9 mouse cellular contexts compared by ENCODE assay signal in genomic region chr2:131134381-131134780, GRCm38 (mm10). TPM values are rescaled to one million over a fixed set of nuclear protein-coding genes. Genes with fewer than 3 reads are reported as not detected.
DNase-seq lines count a peak whose midpoint lies in the region; ATAC-seq lines count a peak whose summit lies in the region.
"Had no signal": no experiment of that assay in that cellular context is flagged by ENCODE, and none has a peak within 500 bp of the region (broad histone marks: within the 10 kb centered on the region; RNA-seq: fewer than 3 reads in every experiment).

No protein-coding gene starts in this region.

- no peak overlapping the region for H3K9ac ChIP-seq in embryonic facial prominence, embryonic 12.5 days
- no peak overlapping the region for H3K9ac ChIP-seq in kidney, embryonic 14.5 days (ENCODE audit: low read depth, low read length)
- H3K9ac ChIP-seq in lung, embryonic 16.5 days (ENCODE audit: low read length) = no peak overlapping the region

- no peak overlapping the region for H3K4me2 ChIP-seq in embryonic facial prominence, embryonic 12.5 days (replicated peaks)
- H3K4me2 ChIP-seq in kidney, embryonic 14.5 days (replicated peaks; ENCODE audit: low read depth, low read length) = no peak overlapping the region
- no peak overlapping the region for H3K4me2 ChIP-seq in lung, embryonic 16.5 days (ENCODE audit: low read depth, low read length)

- H3K9me3 ChIP-seq in embryonic facial prominence, embryonic 12.5 days = no peaks in the 10 kb centered on the region
- no peaks in the 10 kb centered on the region for H3K9me3 ChIP-seq in kidney, embryonic 14.5 days (ENCODE audit: control insufficient read depth, low read length)
- H3K9me3 ChIP-seq in lung, embryonic 16.5 days (ENCODE audit: control insufficient read depth, low read length) = no peaks in the 10 kb centered on the region

- H3K4me1 ChIP-seq in embryonic facial prominence, embryonic 12.5 days = peaks cover 15% of the 10 kb centered on the region
- no peaks in the 10 kb centered on the region for H3K4me1 ChIP-seq in kidney, embryonic 14.5 days (ENCODE audit: control insufficient read depth, insufficient read depth, low read length)
- peaks cover 1% of the 10 kb centered on the region; the same call in 1 of the 2 replicates for H3K4me1 ChIP-seq in lung, embryonic 16.5 days (replicated peaks; ENCODE audit: control insufficient read depth, insufficient read depth, low read length)

- H3K4me3 ChIP-seq in embryonic facial prominence, embryonic 12.5 days = no peak overlapping the region
- no peak overlapping the region for H3K4me3 ChIP-seq in kidney, embryonic 14.5 days (ENCODE audit: low read length)
- no peak overlapping the region for H3K4me3 ChIP-seq in lung, embryonic 16.5 days (ENCODE audit: low read length)

- DNase-seq in gastrocnemius, postnatal 25 days = peak; percentile 55
- DNase-seq in gastrocnemius, postnatal 14 days = no peak
- DNase-seq in retina, postnatal 1 day = no peak
- no peak for DNase-seq in cerebellum, postnatal 10 days
- DNase-seq in gastrocnemius, postnatal 4 days (ENCODE audit: low spot score in 2 of 2) = no peak

- H3K27ac ChIP-seq in embryonic facial prominence, embryonic 12.5 days = peak overlapping the region; percentile 51; the same call in 1 of the 2 replicates
- H3K27ac ChIP-seq in kidney, embryonic 14.5 days (ENCODE audit: low read depth, low read length) = peak overlapping the region; percentile 44; the same call in 1 of the 2 replicates
- peak overlapping the region; percentile 74 for H3K27ac ChIP-seq in lung, embryonic 16.5 days (ENCODE audit: low read length)

- WGBS in embryonic facial prominence, embryonic 12.5 days = 75% methylated on average over 1 of the region's 1 CpGs
- WGBS in kidney, embryonic 14.5 days = 42% methylated on average over 1 of the region's 1 CpGs
- WGBS in lung, embryonic 16.5 days = 75% methylated on average over 1 of the region's 1 CpGs

- intact Hi-C loops in gastrocnemius, postnatal 14 days (cut with DNase I; ENCODE audit: low total_unique reads) = no loop called here

- H3K27me3 ChIP-seq in embryonic facial prominence, embryonic 12.5 days = no peaks in the 10 kb centered on the region
- H3K27me3 ChIP-seq in kidney, embryonic 14.5 days (ENCODE audit: control insufficient read depth, insufficient read depth, low read length) = no peaks in the 10 kb centered on the region
- no peaks in the 10 kb centered on the region for H3K27me3 ChIP-seq in lung, embryonic 16.5 days (ENCODE audit: control insufficient read depth, insufficient read depth, low read depth, low read length)

- peaks cover 53% of the 10 kb centered on the region for H3K36me3 ChIP-seq in embryonic facial prominence, embryonic 12.5 days
- peaks cover 29% of the 10 kb centered on the region for H3K36me3 ChIP-seq in kidney, embryonic 14.5 days (ENCODE audit: control insufficient read depth, insufficient read depth, low read length)
- peaks cover 11% of the 10 kb centered on the region for H3K36me3 ChIP-seq in lung, embryonic 16.5 days (ENCODE audit: control insufficient read depth, insufficient read depth, low read length)

- no peak for ATAC-seq in embryonic facial prominence, embryonic 12.5 days (ENCODE audit: insufficient number of reproducible peaks, insufficient read depth, low FRiP score, low TSS enrichment)
- peak; percentile 33; the same call in 1 of the 2 replicates for ATAC-seq in kidney, embryonic 14.5 days (ENCODE audit: low FRiP score, low TSS enrichment)
- ATAC-seq in lung, embryonic 16.5 days (ENCODE audit: low read depth) = peak; percentile 81

RNA-seq across cellular contexts. Expression of gene Gm11037, which starts 1.1 kb away (rescaled TPM):
- total RNA-seq in gastrocnemius, postnatal 25 days (2021) = not detected
- not detected for total RNA-seq in gastrocnemius, postnatal 14 days (2021)
- polyA plus RNA-seq in embryonic facial prominence, embryonic 12.5 days (2016; fragmentation: Nextera tagmentation; extraction: Ambion mirVana) = not detected in 2 replicates
- not detected in 2 replicates for polyA plus RNA-seq in kidney, embryonic 14.5 days (2014; fragmentation: Nextera tagmentation; extraction: Ambion mirVana)
- polyA plus RNA-seq in lung, embryonic 16.5 days (2015; fragmentation: Nextera tagmentation; extraction: Ambion mirVana) = not detected in 2 replicates
- not detected for total RNA-seq in gastrocnemius, postnatal 4 days (2021)
- polyA plus RNA-seq: embryonic facial prominence, embryonic 11.5 days had no signal

RNA-seq across cellular contexts. Expression of gene Hspa12b, which starts 7.3 kb away (rescaled TPM):
- 10 to 100 TPM; 14.5 to 16.6 TPM for total RNA-seq in gastrocnemius, postnatal 25 days (2021)
- total RNA-seq in gastrocnemius, postnatal 14 days (2021) = 10 to 100 TPM; 14.5 to 18.3 TPM
- polyA plus RNA-seq in embryonic facial prominence, embryonic 12.5 days (2016; fragmentation: Nextera tagmentation; extraction: Ambion mirVana) = 15.9 and 17.7 TPM in 2 replicates
- 8.6 and 10.0 TPM in 2 replicates for polyA plus RNA-seq in kidney, embryonic 14.5 days (2014; fragmentation: Nextera tagmentation; extraction: Ambion mirVana)
- polyA plus RNA-seq in lung, embryonic 16.5 days (2015; fragmentation: Nextera tagmentation; extraction: Ambion mirVana) = 16.0 and 17.2 TPM in 2 replicates
- total RNA-seq in gastrocnemius, postnatal 4 days (2021) = 10 to 100 TPM; 30.6 to 32.6 TPM

RNA-seq across cellular contexts. Expression of gene 1700037H04Rik, which starts 25.5 kb away (rescaled TPM):
- 1 to 10 TPM; 3.3 to 6.6 TPM for total RNA-seq in gastrocnemius, postnatal 25 days (2021)
- 1 to 10 TPM; 5.8 to 6.2 TPM for total RNA-seq in gastrocnemius, postnatal 14 days (2021)
- polyA plus RNA-seq in embryonic facial prominence, embryonic 12.5 days (2016; fragmentation: Nextera tagmentation; extraction: Ambion mirVana) = 74.1 and 79.5 TPM in 2 replicates
- polyA plus RNA-seq in kidney, embryonic 14.5 days (2014; fragmentation: Nextera tagmentation; extraction: Ambion mirVana) = 99.3 and 101 TPM in 2 replicates
- 57.9 and 63.5 TPM in 2 replicates for polyA plus RNA-seq in lung, embryonic 16.5 days (2015; fragmentation: Nextera tagmentation; extraction: Ambion mirVana)
- total RNA-seq in gastrocnemius, postnatal 4 days (2021) = 10 to 100 TPM; 11.7 to 14.5 TPM

RNA-seq across cellular contexts. Expression of gene Cenpb, which starts 45.5 kb away (rescaled TPM):
- total RNA-seq in gastrocnemius, postnatal 25 days (2021) = 10 to 100 TPM; 58.9 to 61.8 TPM
- 10 to 100 TPM; 49.6 to 50.8 TPM for total RNA-seq in gastrocnemius, postnatal 14 days (2021)
- 12.6 and 14.8 TPM in 2 replicates for polyA plus RNA-seq in embryonic facial prominence, embryonic 12.5 days (2016; fragmentation: Nextera tagmentation; extraction: Ambion mirVana)
- 6.9 and 8.0 TPM in 2 replicates for polyA plus RNA-seq in kidney, embryonic 14.5 days (2014; fragmentation: Nextera tagmentation; extraction: Ambion mirVana)
- 8.4 and 9.5 TPM in 2 replicates for polyA plus RNA-seq in lung, embryonic 16.5 days (2015; fragmentation: Nextera tagmentation; extraction: Ambion mirVana)
- 10 to 100 TPM; 63.8 to 70.1 TPM for total RNA-seq in gastrocnemius, postnatal 4 days (2021)

RNA-seq across cellular contexts. Expression of gene Siglec1, which starts 47.8 kb away (rescaled TPM):
- 1 to 10 TPM in 1 of 2 experiments, under 1 TPM in 1; 0.64 to 1.2 TPM for total RNA-seq in gastrocnemius, postnatal 25 days (2021)
- under 1 TPM; 0.78 to 0.90 TPM for total RNA-seq in gastrocnemius, postnatal 14 days (2021)
- 0.08 and 0.11 TPM in 2 replicates for polyA plus RNA-seq in embryonic facial prominence, embryonic 12.5 days (2016; fragmentation: Nextera tagmentation; extraction: Ambion mirVana)
- polyA plus RNA-seq in kidney, embryonic 14.5 days (2014; fragmentation: Nextera tagmentation; extraction: Ambion mirVana) = 0.27 and 0.47 TPM in 2 replicates
- polyA plus RNA-seq in lung, embryonic 16.5 days (2015; fragmentation: Nextera tagmentation; extraction: Ambion mirVana) = 0.34 and 0.59 TPM in 2 replicates
- total RNA-seq in gastrocnemius, postnatal 4 days (2021) = 1 to 10 TPM; 2.5 to 2.9 TPM
